In genomic region chr2:107969526-107969925, GRCm38 (mm10) we compare ENCODE assay signal across 21 mouse cellular contexts.
DNase-seq lines count a peak whose midpoint lies in the region; TF ChIP-seq lines count a peak whose summit lies in the region.
"Had no signal": no experiment of that assay in that cellular context is flagged by ENCODE, and none has a peak within 500 bp of the region (broad histone marks: within the 10 kb centered on the region; RNA-seq: fewer than 3 reads in every experiment).

No protein-coding gene starts in this region.

- H3K4me3 ChIP-seq in left cerebral cortex, adult 2 months, result no peak overlapping the region
- no peak overlapping the region for H3K4me3 ChIP-seq in gastrocnemius, adult 2 months
- H3K4me3 ChIP-seq: embryonic facial prominence, embryonic 15.5 days; forebrain, embryonic 12.5 days; limb, embryonic 15.5 days; myocyte; neural tube, embryonic 15.5 days had no signal

- intact Hi-C loops in left cerebral cortex, adult 2 months (cut with DNase I), result loop anchor here (5.0 kb wide), 2 partner anchors 1708 to 1928 kb away; no protein-coding TSS in a partner anchor
- intact Hi-C loops in gastrocnemius, adult 2 months (cut with DNase I), result no loop called here

- H3K27ac ChIP-seq in left cerebral cortex, adult 2 months, result no peak overlapping the region
- H3K27ac ChIP-seq in gastrocnemius, adult 2 months, result no peak overlapping the region
- H3K27ac ChIP-seq: embryonic facial prominence, embryonic 15.5 days; forebrain, embryonic 12.5 days; limb, embryonic 15.5 days; neural tube, embryonic 15.5 days had no signal

- TF ChIP-seq CTCF in left cerebral cortex, adult 2 months (IDR thresholded peaks at IDR 0.05), result peak; percentile 23
- TF ChIP-seq CTCF in gastrocnemius, adult 2 months (IDR thresholded peaks at IDR 0.05), result no peak

- peak; percentile 9 for DNase-seq in embryo, embryonic 11 days
- DNase-seq in embryo, embryonic 9.5 days (ENCODE audit: extremely low spot score), result no peak
- DNase-seq in left cerebral cortex, adult 2 months (ENCODE audit: extremely low spot score in 1 of 2, low spot score in 2 of 2), result no peak
- DNase-seq in left cerebral cortex, adult 11 months (ENCODE audit: low spot score), result no peak
- DNase-seq in 3T3-L1 (ENCODE audit: low read depth, low spot score) (peak; percentile 37), NIH3T3 (ENCODE audit: low read depth) (peak; percentile 38)
- DNase-seq in gastrocnemius, adult 2 months, result no peak
- no peak for DNase-seq in urinary bladder, postnatal 10 days (ENCODE audit: low spot score)
- DNase-seq: adrenal gland, adult 8-10 months; cerebellum, adult 11 months; cerebellum, postnatal 36 days; gastrocnemius, postnatal 36 days; heart, postnatal 14 days; kidney, adult 9 months; kidney, postnatal 36 days; thymus, postnatal 36 days had no signal

Comparison
In these comparisons a context has a peak if more than half of its experiments do, and no peak if none do; other contexts are left out.
1. DNase-seq: peak in embryo, embryonic 11 days (single experiment), 3T3-L1 (single experiment) and NIH3T3 (single experiment); none in embryo, embryonic 9.5 days (single experiment), left cerebral cortex, adult 2 months (0 of 2), left cerebral cortex, adult 11 months (single experiment), gastrocnemius, adult 2 months (single experiment) and urinary bladder, postnatal 10 days (single experiment).